Comparison of ENCODE assay signal across 8 mouse cellular contexts in genomic region chr4:115709792-115710418, GRCm38 (mm10). TPM values are rescaled to one million over a fixed set of nuclear protein-coding genes. Genes with fewer than 3 reads are reported as not detected.
DNase-seq lines count a peak whose midpoint lies in the region; ATAC-seq lines count a peak whose summit lies in the region.

No protein-coding gene starts in this region.

- H3K9ac ChIP-seq in hindbrain, embryonic 14.5 days: peak overlapping the region; percentile 32; the same call in 1 of the 2 replicates

- peak overlapping the region; percentile 51 for H3K4me2 ChIP-seq in hindbrain, embryonic 14.5 days (replicated peaks)

- 12% methylated on average over 10 of the region's 13 CpGs for WGBS in hindbrain, embryonic 14.5 days

- peak; percentile 80 for DNase-seq in R1 (ENCODE audit: low read depth, low spot score)
- DNase-seq in cerebellum, postnatal 36 days: peak; percentile 53 to 62
- peak; percentile 82 to 83 for DNase-seq in frontal cortex, postnatal 36 days (ENCODE audit: low spot score in 2 of 2)
- peak; percentile 83 for DNase-seq in hindbrain, embryonic 14.5 days (ENCODE audit: low spot score)
- DNase-seq in layer of hippocampus, postnatal 36 days: peak; percentile 73 to 81
- peak; percentile 89 for DNase-seq in lung, postnatal 14 days
- peak; percentile 82 for DNase-seq in right cerebral cortex, adult 18-20 months
- peak; percentile 51 for DNase-seq in urinary bladder, adult 2 months (ENCODE audit: low spot score)

- H3K4me1 ChIP-seq in hindbrain, embryonic 14.5 days (replicated peaks; ENCODE audit: control insufficient read depth, insufficient read depth, low read length): no peaks in the 10 kb centered on the region

- H3K27me3 ChIP-seq in hindbrain, embryonic 14.5 days (ENCODE audit: control insufficient read depth, insufficient read depth, low read length): no peaks in the 10 kb centered on the region

- H3K36me3 ChIP-seq in hindbrain, embryonic 14.5 days (replicated peaks; ENCODE audit: control insufficient read depth, insufficient read depth): no peaks in the 10 kb centered on the region

- no peaks in the 10 kb centered on the region for H3K9me3 ChIP-seq in hindbrain, embryonic 14.5 days (ENCODE audit: control insufficient read depth, low read length)

- ATAC-seq in hindbrain, embryonic 14.5 days (ENCODE audit: low FRiP score): peak; percentile 66; the same call in 1 of the 2 replicates

- peak overlapping the region; percentile 20; the same call in 1 of the 2 replicates for H3K4me3 ChIP-seq in hindbrain, embryonic 14.5 days (replicated peaks; ENCODE audit: low read length)

- no peak overlapping the region for H3K27ac ChIP-seq in hindbrain, embryonic 14.5 days

RNA-seq across cellular contexts. Expression of gene Efcab14, which starts 27.6 kb away (rescaled TPM):
- polyA plus RNA-seq in hindbrain, embryonic 14.5 days (2014; fragmentation: Nextera tagmentation; extraction: Ambion mirVana): 23.9 and 25.5 TPM in 2 replicates
- total RNA-seq in layer of hippocampus, postnatal 36 days (2021): 10 to 100 TPM; 46.9 to 53.8 TPM
- 28.4 and 31.7 TPM in 2 replicates for polyA plus RNA-seq in urinary bladder, adult 2 months (2012; rRNA removed)
